Mouse (Mus musculus) cerebellum, adult 2 months (tissue): ENCODE data around the gene Zbtb42.

ENCODE experiments used
- CTCF ChIP-seq: fragments of 200-500 bp; IDR thresholded peaks from 2 replicates; pipeline ENCODE4 v1.5.1; 2011; ENCODE audit warnings: low read depth, mild to moderate bottlenecking, control low read depth, low read length, moderate library complexity, borderline replicate concordance; ENCODE audit not compliant: insufficient read depth
- POLR2A ChIP-seq: fragments of 200-500 bp; IDR thresholded peaks from 2 replicates; pipeline ENCODE4 v1.6.1; 2011; ENCODE audit warnings: low read length, control low read depth, borderline replicate concordance; ENCODE audit not compliant: insufficient read depth

- no peak for TF ChIP-seq POLR2A
- TF ChIP-seq CTCF: no peak
Measured at GRCm38 (mm10) chr12:112723445-112723844, 44.8 kb downstream of the Zbtb42 start.
